Mouse (Mus musculus) embryonic facial prominence, embryonic 14.5 days (tissue): ENCODE results near the gene Hist1h1c. TPM values are rescaled to one million over a fixed set of nuclear protein-coding genes. Genes with fewer than 3 reads are reported as not detected.
"Not testable (repeated sequence)": the region's sequence is repeated elsewhere in the genome, so short reads cannot be mapped to it uniquely, and the experiment has no call there.

ENCODE experiments used
- ATAC-seq: fragments of 200-750 bp; cut with Nextera tagmentation; 2 replicates; pipeline ENCODE4 v1.8.0; 2017; ENCODE audit warnings: low read depth, moderate number of reproducible peaks, moderate TSS enrichment
- DNase-seq: peaks from one replicate; pipeline ENCODE4 v3.0.0-alpha.2; 2015; ENCODE audit warnings: low spot score
- H3K27ac ChIP-seq: fragments of 300-500 bp; sonication (generic); replicated peaks from 2 replicates; pipeline ENCODE4 v1.5.1; 2014; ENCODE audit warnings: low read depth, mild to moderate bottlenecking, low read length, moderate library complexity
- H3K27me3 ChIP-seq: fragments of 300-500 bp; sonication (generic); replicated peaks from 2 replicates; pipeline ENCODE4 v1.6.1; 2014; ENCODE audit warnings: low read length; ENCODE audit not compliant: control insufficient read depth, insufficient read depth
- H3K36me3 ChIP-seq: fragments of 300-500 bp; sonication (generic); 2 replicates; pipeline ENCODE4 v1.6.1; 2014; ENCODE audit warnings: low read length, mixed read lengths; ENCODE audit not compliant: control insufficient read depth, insufficient read depth
- H3K4me1 ChIP-seq: fragments of 300-500 bp; sonication (generic); 2 replicates; pipeline ENCODE4 v1.6.1; 2014; ENCODE audit warnings: antibody characterized with exemption, low read length; ENCODE audit not compliant: control insufficient read depth, insufficient read depth
- H3K4me2 ChIP-seq: fragments of 300-500 bp; sonication (generic); 2 replicates; pipeline ENCODE4 v1.6.1; 2014; ENCODE audit warnings: low read depth, mild to moderate bottlenecking, low read length, moderate library complexity, mixed read lengths
- H3K4me3 ChIP-seq: fragments of 300-500 bp; sonication (generic); 2 replicates; pipeline ENCODE4 v1.5.1; 2014; ENCODE audit warnings: low read depth, mild to moderate bottlenecking, low read length
- H3K9ac ChIP-seq: fragments of 300-500 bp; sonication (generic); 2 replicates; pipeline ENCODE4 v1.6.1; 2014; ENCODE audit warnings: low read depth, mild to moderate bottlenecking, low read length, moderate library complexity, mixed read lengths
- H3K9me3 ChIP-seq: fragments of 300-500 bp; sonication (generic); 2 replicates; pipeline ENCODE4 v1.6.1; 2016; ENCODE audit warnings: low read length; ENCODE audit not compliant: control insufficient read depth
- WGBS: fragments of 180-500 bp; shearing (Covaris S2); extraction: QIAGEN DNeasy Blood & Tissue Kit; methylation state at CpG from one replicate; pipeline ENCODE4 v1.1.7; 2014; 5-methylcytosine and 5-hydroxymethylcytosine counted together
- polyA plus RNA-seq: library from polyadenylated mRNA; unstranded; fragments of >200 nt; fragmentation: Nextera tagmentation; extraction: Ambion mirVana; gene quantifications from 2 replicates; pipeline ENCODE4 v1.2.1, GENCODE M21; 2014

Hist1h1c gene
- polyA plus RNA-seq, 1 experiment from 2014 or later = 37.8 TPM

DNA sequence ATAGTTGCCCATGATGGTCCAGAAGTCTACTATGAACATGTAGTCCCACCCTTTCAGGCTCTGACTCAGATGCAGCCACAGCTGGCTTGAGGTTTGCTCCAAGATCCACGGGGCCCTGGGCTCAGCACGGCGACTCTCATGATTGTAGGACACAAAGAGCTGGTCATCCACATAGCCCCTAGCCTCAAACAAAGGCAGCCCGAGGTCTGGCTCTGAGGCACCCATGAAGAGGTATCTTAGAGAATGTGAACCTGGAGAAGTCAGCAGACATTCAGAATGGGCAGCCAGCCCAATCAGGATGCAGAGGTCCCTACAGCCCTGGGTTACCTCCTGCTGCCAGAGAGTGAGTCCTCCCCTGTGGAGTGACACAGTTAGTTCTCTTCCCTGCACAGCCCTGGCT, 30.6 kb upstream of the Hist1h1c start:
- Histone ChIP-seq H3K4me1 (peaks cover 10% of the 10 kb centered on the region; the same call in 1 of the 2 replicates), H3K4me2 (no peak overlapping the region), H3K27me3 (no peaks in the 10 kb centered on the region), H3K9me3 (no peaks in the 10 kb centered on the region), H3K27ac (no peak overlapping the region), H3K36me3 (no peaks in the 10 kb centered on the region), H3K9ac (no peak overlapping the region), H3K4me3 (no peak overlapping the region)
- 80% methylated on average over 4 of the region's 4 CpGs for WGBS
- ATAC-seq (no peak), DNase-seq (no peak)

DNA sequence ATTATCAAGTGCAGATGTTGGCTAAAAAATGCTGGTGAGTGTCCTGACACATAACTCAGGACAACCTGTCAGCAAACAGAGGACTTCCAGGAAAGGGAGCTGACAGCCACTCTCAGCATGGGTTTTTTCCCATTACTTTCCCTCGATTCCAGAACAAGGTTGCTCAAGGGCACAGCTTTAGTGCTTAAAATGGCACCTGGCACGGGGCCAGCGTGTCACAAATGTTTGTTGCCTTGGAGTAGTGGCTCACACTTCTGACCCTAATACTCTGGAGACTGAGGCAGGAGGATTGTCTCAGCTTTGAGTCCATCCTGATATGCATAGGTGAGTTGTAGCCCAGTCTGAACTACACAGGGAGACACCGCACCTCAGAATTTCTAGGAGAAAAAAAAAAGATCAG, 30.0 kb upstream of the Hist1h1c start:
- Histone ChIP-seq H3K27ac (no peak overlapping the region), H3K27me3 (no peaks in the 10 kb centered on the region), H3K4me3 (no peak overlapping the region), H3K4me1 (peaks cover 10% of the 10 kb centered on the region; the same call in 1 of the 2 replicates), H3K4me2 (no peak overlapping the region), H3K36me3 (no peaks in the 10 kb centered on the region), H3K9me3 (no peaks in the 10 kb centered on the region), H3K9ac (no peak overlapping the region)
- DNase-seq (no peak), ATAC-seq (no peak)
- WGBS = 52% methylated on average over 4 of the region's 4 CpGs

- WGBS = 17% methylated on average over 14 of the region's 15 CpGs
- peak; percentile 29 for DNase-seq
- Histone ChIP-seq H3K9ac (peak overlapping the region; percentile 66), H3K36me3 (no peaks in the 10 kb centered on the region), H3K27me3 (no peaks in the 10 kb centered on the region), H3K9me3 (no peaks in the 10 kb centered on the region), H3K4me2 (peak overlapping the region; percentile 86), H3K4me3 (peak overlapping the region; percentile 46), H3K4me1 (peaks cover 10% of the 10 kb centered on the region; the same call in 1 of the 2 replicates), H3K27ac (no peak overlapping the region)
- 0 out of 2 replicates have a peak, but pooled peaks have one; percentile 33 for ATAC-seq
These were observed 28.8 kb upstream of the Hist1h1c start for GRCm38 (mm10) chr13:23709714-23710373.

DNA sequence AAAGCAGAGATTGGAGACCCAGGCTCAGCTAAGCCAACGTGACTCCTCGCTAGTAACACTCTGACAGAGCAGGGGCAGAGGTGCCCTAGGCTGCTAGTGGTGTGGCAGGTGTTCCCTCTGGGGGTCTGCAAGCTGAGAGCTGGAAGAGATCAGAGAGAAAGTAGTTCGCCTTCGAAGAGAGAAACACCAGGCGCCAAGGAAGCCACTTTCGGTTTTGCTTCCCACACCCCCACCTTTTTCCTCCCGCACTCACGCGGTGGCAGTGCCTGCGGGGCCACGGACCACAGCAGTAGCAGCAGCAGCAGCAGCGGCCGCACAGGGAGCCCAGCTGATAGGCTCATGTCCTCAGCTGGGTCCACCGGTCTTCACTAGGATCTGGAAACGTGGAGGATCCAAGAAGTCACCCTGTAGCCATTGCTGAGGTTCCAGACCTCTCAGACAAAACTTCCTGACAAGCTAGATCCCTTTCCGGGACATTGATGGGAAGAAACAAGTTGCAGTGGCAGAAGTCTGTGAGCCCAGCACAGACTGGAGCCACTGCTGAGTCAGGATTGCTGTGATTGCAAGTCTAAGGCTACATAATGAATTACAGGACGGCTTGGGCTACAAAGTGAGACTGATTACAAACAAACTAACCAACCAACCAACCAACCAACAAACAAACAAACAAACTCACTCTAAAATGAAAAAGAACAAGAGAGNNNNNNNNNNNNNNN, 28.1 kb upstream of the Hist1h1c start, which contains the start of gene Hfe:
TSS of gene Hfe (minus strand) at position 481 of the 716 bp plus-strand sequence.
- H3K4me1 ChIP-seq = peaks cover 10% of the 10 kb centered on the region; the same call in 1 of the 2 replicates
- H3K9me3 ChIP-seq = no peaks in the 10 kb centered on the region
- WGBS = 5% methylated on average over 13 of the region's 17 CpGs
- peak within 1 kb of the TSS; percentile 46 for H3K4me3 ChIP-seq
- peak within 1 kb of the TSS; percentile 66 for H3K9ac ChIP-seq
- H3K27me3 ChIP-seq = no peaks in the 10 kb centered on the region
- ATAC-seq (peak; percentile 41; the same call in 1 of the 2 replicates), DNase-seq (peak; percentile 64)
- H3K27ac ChIP-seq = no peak within 1 kb of the TSS
- H3K36me3 ChIP-seq = no peaks in the 10 kb centered on the region
- H3K4me2 ChIP-seq = peak within 1 kb of the TSS; percentile 86

DNA sequence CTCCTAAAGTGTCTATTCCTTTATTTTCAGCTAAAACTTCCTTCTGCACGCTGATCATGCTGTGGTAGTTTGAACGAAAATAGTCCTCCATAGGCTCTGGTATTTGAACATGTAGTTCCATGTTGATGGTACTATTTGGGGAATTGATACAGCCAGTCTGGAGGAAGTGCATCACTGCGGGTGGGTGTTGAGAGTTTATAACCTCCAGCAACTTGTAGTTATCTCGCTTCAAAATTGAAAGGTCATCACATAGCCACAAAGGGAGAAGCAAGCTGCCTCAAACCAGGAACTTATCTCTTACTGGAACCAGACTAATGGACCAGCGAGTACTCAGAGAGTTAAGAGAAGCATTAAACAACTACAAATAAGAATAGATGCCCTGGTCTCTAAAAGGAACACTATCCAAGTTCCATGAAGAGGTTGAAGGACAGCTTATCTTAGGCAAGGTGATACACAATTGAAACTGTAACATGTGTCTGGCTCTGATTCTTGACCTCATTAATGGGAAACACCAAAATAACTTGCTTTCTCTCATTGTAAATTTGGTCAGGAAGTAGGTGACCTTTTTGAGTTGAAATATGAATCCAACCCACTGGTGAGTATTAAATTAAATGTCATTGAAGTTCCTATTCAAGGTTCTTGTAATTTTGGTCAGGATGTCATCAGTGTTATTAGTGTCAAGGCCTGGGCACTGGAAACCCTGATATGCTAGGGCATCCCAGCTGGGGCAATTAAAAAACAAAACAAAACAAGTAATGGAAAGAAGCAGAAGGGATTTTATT, 22.2 kb upstream of the Hist1h1c start:
- 84% methylated on average over 5 of the region's 5 CpGs for WGBS

DNA sequence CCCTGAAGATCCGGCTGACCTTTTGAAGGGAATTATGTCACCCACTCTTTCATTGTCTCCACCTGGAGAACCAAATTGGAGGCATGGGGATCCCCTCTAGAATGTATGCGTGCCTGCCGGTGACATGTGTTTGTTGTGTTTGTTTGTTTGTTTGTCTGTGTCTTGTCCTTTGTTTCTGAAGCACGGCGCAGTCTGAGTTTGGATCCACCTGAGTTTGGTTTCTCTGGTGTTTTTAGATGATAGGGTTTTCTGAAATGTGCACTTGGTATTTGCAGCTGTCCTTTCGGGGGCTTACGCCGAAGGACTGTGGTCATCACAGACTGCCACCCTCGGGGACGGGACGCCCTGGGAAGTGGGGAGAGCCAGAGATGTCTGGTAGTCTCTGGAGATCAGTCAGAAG, 21.4 kb upstream of the Hist1h1c start:
- DNase-seq (no peak), ATAC-seq (no peak)
- no peak overlapping the region for H3K9ac ChIP-seq
- H3K27ac ChIP-seq = no peak overlapping the region
- no peak overlapping the region for H3K4me2 ChIP-seq
- H3K36me3 ChIP-seq = no peaks in the 10 kb centered on the region
- no peaks in the 10 kb centered on the region for H3K4me1 ChIP-seq
- no peaks in the 10 kb centered on the region for H3K27me3 ChIP-seq
- no peaks in the 10 kb centered on the region for H3K9me3 ChIP-seq
- no peak overlapping the region for H3K4me3 ChIP-seq
- 57% methylated on average over 11 of the region's 11 CpGs for WGBS

More for the DNA sequence above, 22.2 kb upstream of the Hist1h1c start:
- no peaks in the 10 kb centered on the region for H3K4me1 ChIP-seq
- DNase-seq (no peak), ATAC-seq (no peak)
- no peak overlapping the region for H3K27ac ChIP-seq
- no peaks in the 10 kb centered on the region for H3K36me3 ChIP-seq
- H3K4me2 ChIP-seq = no peak overlapping the region
- no peaks in the 10 kb centered on the region for H3K27me3 ChIP-seq
- H3K9me3 ChIP-seq = no peaks in the 10 kb centered on the region
- no peak overlapping the region for H3K9ac ChIP-seq
- no peak overlapping the region for H3K4me3 ChIP-seq

- DNase-seq, H3K4me3 ChIP-seq, H3K36me3 ChIP-seq, H3K27me3 ChIP-seq, H3K4me1 ChIP-seq, H3K27ac ChIP-seq, H3K9me3 ChIP-seq, H3K4me2 ChIP-seq, H3K9ac ChIP-seq, ATAC-seq: not testable (repeated sequence)
- 12% methylated on average over 2 of the region's 2 CpGs for WGBS
These were observed 20.9 kb upstream of the Hist1h1c start for GRCm38 (mm10) chr13:23717593-23718245.

DNA sequence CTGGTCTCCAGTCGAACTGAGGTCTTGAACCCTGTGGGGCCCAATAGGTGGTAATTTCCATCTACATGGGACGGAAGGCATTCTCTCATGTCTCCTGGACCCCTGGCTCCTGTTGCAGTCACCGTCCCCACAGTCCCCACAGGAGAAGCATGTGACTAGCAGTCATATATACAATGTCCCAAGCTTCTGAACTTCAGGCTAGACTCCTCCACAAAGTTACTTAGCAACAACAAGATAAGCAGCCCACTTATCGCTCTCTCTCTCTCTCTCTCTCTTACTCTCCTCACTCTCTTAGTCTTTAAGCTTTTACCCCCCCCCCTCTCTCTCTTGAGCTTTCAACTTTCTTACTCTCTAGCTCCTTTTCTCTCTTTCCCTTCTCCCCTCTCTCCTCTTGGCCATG, 14.4 kb upstream of the Hist1h1c start:
- WGBS = 83% methylated on average over 4 of the region's 4 CpGs
- no peak overlapping the region for H3K4me3 ChIP-seq
- H3K9ac ChIP-seq = no peak overlapping the region
- no peak overlapping the region for H3K27ac ChIP-seq
- H3K27me3 ChIP-seq = no peaks in the 10 kb centered on the region
- no peaks in the 10 kb centered on the region for H3K4me1 ChIP-seq
- no peak for DNase-seq
- H3K4me2 ChIP-seq = no peak overlapping the region
- H3K36me3 ChIP-seq = no peaks in the 10 kb centered on the region
- ATAC-seq = no peak
- H3K9me3 ChIP-seq = no peaks in the 10 kb centered on the region
